Mouse (Mus musculus) lung, postnatal 0 days (tissue): ENCODE results near the gene Wap. TPM values are rescaled to one million over a fixed set of nuclear protein-coding genes. Genes with fewer than 3 reads are reported as not detected.

Experiments
- ATAC-seq: fragments of 200-750 bp; cut with Nextera tagmentation; 2 replicates; pipeline ENCODE4 v1.8.0; 2017; ENCODE audit warnings: moderate library complexity
- DNase-seq: peaks from one replicate; pipeline ENCODE4 v3.0.0-alpha.2; 2016; ENCODE audit warnings: low spot score
- H3K27ac ChIP-seq: fragments of 300-500 bp; sonication (generic); 2 replicates; pipeline ENCODE4 v1.5.1; 2014; ENCODE audit warnings: antibody characterized with exemption, mild to moderate bottlenecking, low read length, mixed read lengths
- H3K27me3 ChIP-seq: fragments of 300-500 bp; sonication (generic); replicated peaks from 2 replicates; pipeline ENCODE4 v1.6.1; 2014; ENCODE audit warnings: low read length, mixed read lengths; ENCODE audit not compliant: insufficient read depth
- H3K36me3 ChIP-seq: fragments of 300-500 bp; sonication (generic); 2 replicates; pipeline ENCODE4 v1.6.1; 2014; ENCODE audit warnings: low read length, mixed read lengths; ENCODE audit not compliant: insufficient read depth
- H3K4me1 ChIP-seq: fragments of 300-500 bp; sonication (generic); 2 replicates; pipeline ENCODE4 v1.6.1; 2014; ENCODE audit warnings: antibody characterized with exemption, low read depth, low read length, mixed read lengths; ENCODE audit not compliant: insufficient read depth
- H3K4me2 ChIP-seq: fragments of 300-500 bp; sonication (generic); replicated peaks from 2 replicates; pipeline ENCODE4 v1.6.1; 2014; ENCODE audit warnings: low read depth, mild to moderate bottlenecking, low read length, moderate library complexity, mixed read lengths
- H3K4me3 ChIP-seq: fragments of 300-500 bp; sonication (generic); 2 replicates; pipeline ENCODE4 v1.5.1; 2014; ENCODE audit warnings: low read depth, low read length
- H3K9ac ChIP-seq: fragments of 300-500 bp; sonication (generic); replicated peaks from 2 replicates; pipeline ENCODE4 v1.6.1; 2014; ENCODE audit warnings: low read depth, mild to moderate bottlenecking
- H3K9me3 ChIP-seq: fragments of 300-500 bp; sonication (generic); 2 replicates; pipeline ENCODE4 v1.6.1; 2016; ENCODE audit warnings: low read length, mixed read lengths
- CTCF ChIP-seq: IDR thresholded peaks from 2 replicates; pipeline ENCODE4 v1.5.1; 2016; ENCODE audit warnings: antibody characterized with exemption, mild to moderate bottlenecking
- EP300 ChIP-seq: IDR thresholded peaks from 2 replicates; pipeline ENCODE4 v1.6.1; 2016; ENCODE audit warnings: antibody characterized with exemption, mild to moderate bottlenecking, control low read depth
- WGBS: fragments of 180-500 bp; shearing (Covaris S2); extraction: QIAGEN DNeasy Blood & Tissue Kit; methylation state at CpG from one replicate; pipeline ENCODE4 v1.1.7; 2014; 5-methylcytosine and 5-hydroxymethylcytosine counted together
- polyA plus RNA-seq: library from polyadenylated mRNA; unstranded; fragments of >200 nt; fragmentation: Nextera tagmentation; extraction: Ambion mirVana; gene quantifications from 2 replicates; pipeline ENCODE4 v1.2.1, GENCODE M21; 2015

Wap gene
- polyA plus RNA-seq = 27.6 TPM in 1 of 2 replicates, not detected in the other

DNA sequence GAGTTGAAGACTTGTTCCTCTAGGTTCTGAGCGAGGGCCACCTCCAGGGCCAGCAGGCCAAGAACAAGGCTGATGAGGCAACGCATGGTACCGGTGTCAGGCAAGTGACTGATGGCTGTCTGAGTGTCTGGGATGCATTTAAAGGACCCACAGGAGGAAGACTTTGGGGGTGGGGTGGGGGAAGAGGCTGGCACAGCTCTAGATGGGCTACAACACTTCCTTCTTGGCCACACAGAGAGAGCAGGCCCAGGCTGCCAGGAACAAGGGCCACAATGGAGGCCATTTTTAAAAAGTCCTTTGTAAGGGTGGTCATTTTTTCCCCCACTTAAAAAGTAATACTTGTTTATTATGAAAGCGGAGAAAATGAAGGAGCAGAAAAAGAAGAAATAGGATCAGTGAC lies at the start of gene Wap:
TSS of gene Wap (minus strand) at position 101 of the 400 bp plus-strand sequence.
- ATAC-seq (no peak), DNase-seq (no peak)
- Histone ChIP-seq H3K36me3 (no peaks in the 10 kb centered on the region), H3K4me1 (no peaks in the 10 kb centered on the region), H3K9me3 (no peaks in the 10 kb centered on the region), H3K4me3 (no peak within 1 kb of the TSS), H3K27ac (no peak within 1 kb of the TSS), H3K27me3 (no peaks in the 10 kb centered on the region), H3K9ac (no peak within 1 kb of the TSS), H3K4me2 (no peak within 1 kb of the TSS)
- WGBS = 82% methylated on average over 4 of the region's 4 CpGs
- no peak for TF ChIP-seq CTCF
- TF ChIP-seq EP300 = no peak

DNA sequence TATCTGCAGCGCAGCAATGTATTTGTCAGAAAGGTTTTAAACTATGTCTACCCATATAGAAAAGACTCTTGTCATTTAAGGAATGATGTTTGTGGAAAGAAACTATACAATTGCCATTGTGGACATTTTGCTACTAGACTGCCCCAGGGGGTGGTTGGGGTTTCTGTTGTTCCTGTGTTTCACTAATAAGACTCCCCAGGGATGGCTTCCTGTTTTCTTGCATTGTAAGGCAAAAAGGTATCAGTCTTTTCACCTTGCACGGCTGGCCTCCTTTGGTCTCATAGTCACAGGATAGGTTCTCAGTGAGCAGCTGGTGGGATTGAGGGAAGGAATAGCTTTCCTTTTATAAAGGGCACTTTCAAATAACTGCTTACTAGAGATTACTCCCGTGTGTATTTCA lies 46.3 kb upstream of the Wap start:
- 64% methylated on average over 3 of the region's 3 CpGs for WGBS
- Histone ChIP-seq H3K27ac (no peak overlapping the region), H3K4me2 (no peak overlapping the region), H3K9ac (no peak overlapping the region), H3K36me3 (no peaks in the 10 kb centered on the region), H3K9me3 (no peaks in the 10 kb centered on the region), H3K27me3 (no peaks in the 10 kb centered on the region), H3K4me3 (no peak overlapping the region), H3K4me1 (no peaks in the 10 kb centered on the region)
- no peak for ATAC-seq
- no peak for TF ChIP-seq CTCF
- TF ChIP-seq EP300 = no peak
- DNase-seq = no peak

DNA sequence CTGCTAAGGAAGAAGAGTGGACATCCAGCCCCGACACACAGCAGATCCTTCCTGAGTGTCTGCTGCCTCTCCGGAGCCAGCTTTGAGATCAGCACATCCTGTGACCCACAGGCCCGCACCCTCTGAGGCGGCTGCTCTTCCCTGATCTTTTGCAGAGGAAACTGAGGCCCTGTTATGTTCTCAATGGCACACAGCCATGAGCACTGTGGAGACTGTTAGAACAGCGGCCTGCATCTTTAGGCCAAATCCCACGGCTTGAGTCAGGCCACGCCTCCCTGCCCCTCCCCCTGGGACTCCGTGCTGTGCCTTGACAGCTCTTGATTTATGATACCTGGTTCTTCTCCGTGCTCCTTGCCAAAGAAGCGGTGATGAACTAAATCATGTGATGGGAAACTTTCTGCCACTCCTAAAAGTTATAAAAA lies 42.0 kb upstream of the Wap start:
- ATAC-seq = peak; percentile 86
- H3K4me3 ChIP-seq = 0 out of 2 replicates have a peak overlapping the region, but pooled peaks have one; percentile 3
- DNase-seq = peak; percentile 62

DNA sequence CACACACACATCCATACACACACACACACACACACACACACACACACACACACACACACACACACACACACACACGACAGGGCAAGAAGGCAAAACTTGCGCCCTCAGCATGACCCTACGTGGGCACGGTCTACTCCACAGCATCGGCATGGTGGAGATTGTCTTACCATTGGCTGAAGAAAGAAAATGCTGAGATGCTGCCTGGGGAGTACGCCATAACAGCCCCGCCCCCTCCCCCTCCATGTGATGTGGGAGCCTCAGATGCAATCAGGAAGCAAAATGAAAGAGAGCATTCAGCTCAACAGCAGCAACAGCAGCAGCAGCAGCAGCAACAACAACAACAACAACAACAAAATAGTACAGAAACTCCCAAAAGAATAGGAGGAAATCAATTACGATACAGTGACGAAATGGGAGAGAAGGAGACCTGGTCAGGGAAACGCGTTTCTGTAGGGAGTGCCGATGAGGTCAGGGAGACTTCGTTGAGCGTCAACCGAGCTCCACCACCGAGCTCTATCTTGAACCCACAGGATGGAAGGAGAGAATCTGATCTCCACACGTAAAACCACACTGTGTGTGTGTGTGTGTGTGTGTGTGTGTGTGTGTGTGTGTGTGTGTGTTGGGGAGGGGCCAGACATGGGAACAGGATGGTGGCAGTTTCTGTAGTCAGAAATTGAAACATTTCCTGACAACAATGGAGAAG lies 41.4 kb upstream of the Wap start:
- Histone ChIP-seq H3K9me3 (no peaks in the 10 kb centered on the region), H3K27me3 (no peaks in the 10 kb centered on the region), H3K9ac (no peak overlapping the region), H3K4me2 (peak overlapping the region; percentile 33), H3K27ac (peak overlapping the region; percentile 34; the same call in 1 of the 2 replicates), H3K4me3 (0 out of 2 replicates have a peak overlapping the region, but pooled peaks have one; percentile 3), H3K4me1 (no peaks in the 10 kb centered on the region), H3K36me3 (no peaks in the 10 kb centered on the region)
- TF ChIP-seq EP300 (no peak; the same call in 1 of the 2 replicates), CTCF (no peak)
- DNase-seq (no peak), ATAC-seq (no peak)
- WGBS = 64% methylated on average over 17 of the region's 17 CpGs

More for the DNA sequence above, 42.0 kb upstream of the Wap start:
- peak overlapping the region; percentile 34; the same call in 1 of the 2 replicates for H3K27ac ChIP-seq
- no peaks in the 10 kb centered on the region for H3K27me3 ChIP-seq
- H3K4me2 ChIP-seq = peak overlapping the region; percentile 33
- TF ChIP-seq EP300 (peak; percentile 78), CTCF (no peak)
- no peaks in the 10 kb centered on the region for H3K4me1 ChIP-seq
- no peaks in the 10 kb centered on the region for H3K36me3 ChIP-seq
- 17% methylated on average over 9 of the region's 10 CpGs for WGBS
- no peaks in the 10 kb centered on the region for H3K9me3 ChIP-seq
- H3K9ac ChIP-seq = no peak overlapping the region

DNA sequence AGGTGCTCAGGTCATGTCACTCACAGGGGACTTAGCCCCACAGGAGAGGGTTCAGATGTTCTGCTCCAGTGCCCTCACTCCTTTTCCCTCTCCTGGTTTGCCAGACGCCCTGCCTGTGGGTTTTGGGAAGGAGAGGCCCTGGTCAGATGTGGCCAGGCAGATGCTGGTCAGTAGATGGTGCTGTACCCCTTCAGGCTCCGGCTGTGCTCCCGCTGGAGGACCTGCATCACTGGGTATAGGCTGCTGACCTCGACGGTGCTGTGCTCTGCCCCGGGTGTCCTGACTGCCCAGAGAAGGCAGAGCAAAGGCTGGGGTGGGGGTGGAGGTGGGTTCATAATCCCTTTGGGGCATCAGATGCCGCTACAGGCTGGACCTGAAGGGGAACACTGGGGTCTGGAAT lies 39.1 kb upstream of the Wap start:
- no peak for DNase-seq

DNA sequence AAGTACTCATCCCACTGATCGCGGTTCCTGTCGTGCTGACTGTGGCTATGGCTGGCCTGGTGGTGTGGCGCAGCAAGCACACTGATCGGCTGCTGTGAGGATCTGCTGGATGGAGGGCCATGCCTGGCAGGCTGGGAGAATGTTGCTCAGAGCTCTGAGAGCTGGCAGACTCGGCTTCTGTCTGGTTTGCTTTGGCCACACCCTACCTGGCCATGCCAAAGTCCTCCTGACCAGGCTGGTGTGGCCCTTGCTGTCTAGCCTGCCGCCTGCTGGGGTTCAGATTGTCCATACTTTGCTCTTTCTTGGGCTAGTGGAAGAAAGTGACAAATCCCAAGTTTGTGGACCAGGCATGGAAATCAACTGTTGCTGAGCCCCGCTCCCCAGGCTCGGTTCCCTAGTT lies 38.2 kb upstream of the Wap start:
- no peak overlapping the region for H3K4me2 ChIP-seq
- 86% methylated on average over 9 of the region's 9 CpGs for WGBS
- H3K27ac ChIP-seq = no peak overlapping the region
- ATAC-seq (no peak), DNase-seq (no peak)
- no peak overlapping the region for H3K4me3 ChIP-seq
- no peak overlapping the region for H3K9ac ChIP-seq
- H3K4me1 ChIP-seq = no peaks in the 10 kb centered on the region
- TF ChIP-seq EP300 = no peak
- no peak for TF ChIP-seq CTCF
- no peaks in the 10 kb centered on the region for H3K9me3 ChIP-seq
- H3K27me3 ChIP-seq = no peaks in the 10 kb centered on the region
- H3K36me3 ChIP-seq = no peaks in the 10 kb centered on the region

More for the DNA sequence above, 39.1 kb upstream of the Wap start:
- Histone ChIP-seq H3K27ac (no peak overlapping the region), H3K9me3 (no peaks in the 10 kb centered on the region), H3K9ac (no peak overlapping the region), H3K27me3 (no peaks in the 10 kb centered on the region), H3K4me1 (no peaks in the 10 kb centered on the region), H3K36me3 (no peaks in the 10 kb centered on the region), H3K4me3 (no peak overlapping the region), H3K4me2 (no peak overlapping the region)
- WGBS = 30% methylated on average over 7 of the region's 7 CpGs
- ATAC-seq = no peak
- TF ChIP-seq CTCF = peak; percentile 67
- no peak for TF ChIP-seq EP300
